In genomic region chr11:50841023-50841735, GRCm38 (mm10) we compare ENCODE assay signal across 8 mouse cellular contexts. TPM values are rescaled to one million over a fixed set of nuclear protein-coding genes. Genes with fewer than 3 reads are reported as not detected.
DNase-seq lines count a peak whose midpoint lies in the region; ATAC-seq and TF ChIP-seq lines count a peak whose summit lies in the region.

Zfp879 (minus strand) TSS chr11:50841552.

- no peaks in the 10 kb centered on the region for H3K36me3 ChIP-seq in ES-E14 (ENCODE audit: control insufficient read depth, insufficient read depth, low read length, poor library complexity, severe bottlenecking)

- H3K9ac ChIP-seq in ES-E14 (ENCODE audit: insufficient read depth, low read depth, low read length, poor library complexity, severe bottlenecking) = peak within 1 kb of the TSS; percentile 57; the same call in 1 of the 2 replicates

- TF ChIP-seq POLR2A in cerebellum, adult 2 months (IDR thresholded peaks at IDR 0.05; ENCODE audit: borderline replicate concordance, insufficient read depth, low read length) = peak; percentile 75; the same call in 1 of the 2 replicates
- TF ChIP-seq POLR2A in lung, adult 2 months (IDR thresholded peaks at IDR 0.05; ENCODE audit: borderline replicate concordance, extremely low read depth, low read depth, low read length) = peak; percentile 57; the same call in 1 of the 2 replicates

- ATAC-seq in frontal cortex, adult (ENCODE audit: low TSS enrichment) = peak; percentile 100
- ATAC-seq in hematopoietic stem cell, adult 5-6 weeks (replicated peaks in 1 of 2; ENCODE audit: insufficient read depth in 1 of 2, low FRiP score in 2 of 2, low TSS enrichment in 1 of 2, low read depth in 1 of 2, poor library complexity in 2 of 2, severe bottlenecking in 2 of 2) = peak; percentile 94 to 96

- in situ Hi-C loops in ES-E14 (cut with MboI; ENCODE audit: low sequenced_read_pairs in 2 of 2, unreplicated experiment in 2 of 2) = no loop called here

- DNase-seq in ES-E14 (ENCODE audit: low read depth, low spot score) = peak; percentile 85
- peak; percentile 97 to 98 for DNase-seq in cerebellum, adult 2 months
- DNase-seq in layer of hippocampus, adult 8-10 months (ENCODE audit: low spot score in 2 of 2) = peak; percentile 92 to 95
- peak; percentile 83 for DNase-seq in lung, adult 2 months
- DNase-seq in ovary, postnatal 10 days (ENCODE audit: low spot score) = peak; percentile 69
- DNase-seq in thymus, postnatal 0 days (ENCODE audit: low spot score) = peak; percentile 93

- TF ChIP-seq CTCF in cerebellum, adult 2 months (IDR thresholded peaks at IDR 0.05; ENCODE audit: borderline replicate concordance, insufficient read depth, low read depth, low read length) = no peak
- no peak for TF ChIP-seq CTCF in lung, adult 2 months (IDR thresholded peaks at IDR 0.05; ENCODE audit: insufficient read depth, low read length)

- no peak within 1 kb of the TSS for H3K27ac ChIP-seq in ES-E14 (ENCODE audit: insufficient read depth, low read depth, low read length, poor library complexity, severe bottlenecking)
- H3K27ac ChIP-seq in cerebellum, adult 2 months (ENCODE audit: insufficient read depth, low read length) = peak within 1 kb of the TSS; percentile 53

- peak within 1 kb of the TSS; percentile 11 to 53; a peak in 3 of 4 replicates for H3K4me3 ChIP-seq in ES-E14 (ENCODE audit: insufficient read depth in 1 of 2, low read depth in 1 of 2, low read length in 2 of 2, poor library complexity in 1 of 2, severe bottlenecking in 1 of 2)
- peak within 1 kb of the TSS; percentile 48 for H3K4me3 ChIP-seq in cerebellum, adult 2 months (replicated peaks; ENCODE audit: insufficient read depth, low read depth, low read length)
- peak within 1 kb of the TSS; percentile 36 for H3K4me3 ChIP-seq in lung, adult 2 months (replicated peaks; ENCODE audit: extremely low read depth, low read depth, low read length)

- peaks cover 0 to 2% of the 10 kb centered on the region in 2 experiments; a peak in 1 of 4 replicates for H3K4me1 ChIP-seq in ES-E14 (ENCODE audit: control insufficient read depth in 2 of 2, insufficient read depth in 2 of 2, low read length in 2 of 2, poor library complexity in 1 of 2)
- no peaks in the 10 kb centered on the region for H3K4me1 ChIP-seq in cerebellum, adult 2 months (ENCODE audit: control insufficient read depth, insufficient read depth, low read length)
- H3K4me1 ChIP-seq in lung, adult 2 months (ENCODE audit: control insufficient read depth, insufficient read depth, low read length) = no peaks in the 10 kb centered on the region

- 8% methylated on average over 22 of the region's 22 CpGs for WGBS in cerebellum, adult 2 months
- WGBS in lung, adult 2 months = 17% methylated on average over 22 of the region's 22 CpGs

- H3K27me3 ChIP-seq in cerebellum, adult 2 months (ENCODE audit: control insufficient read depth, insufficient read depth, low read length) = no peaks in the 10 kb centered on the region

- no peaks in the 10 kb centered on the region for H3K9me3 ChIP-seq in ES-E14 (ENCODE audit: control insufficient read depth, insufficient read depth, low read depth, low read length)

TF ChIP-seq in ES-E14, 5 proteins besides CTCF, POLR2A, EP300 and RAD21:
- TF ChIP-seq HCFC1 (IDR thresholded peaks at IDR 0.05; ENCODE audit: borderline replicate concordance, insufficient read depth, low read length) (peak; percentile 95), CHD2 (IDR thresholded peaks at IDR 0.05; ENCODE audit: low read depth, low read length) (no peak)
TF ChIP-seq in ES-E14: peak in this region for 1.

RNA-seq across cellular contexts. Expression of gene Zfp879, which starts in this region (rescaled TPM):
- 0.45 and 0.48 TPM in 2 replicates for total RNA-seq in ES-E14 (2012; rRNA removed)
- polyA plus RNA-seq in cerebellum, adult 2 months (2012; rRNA removed) = 1.5 and 1.7 TPM in 2 replicates
- total RNA-seq in hematopoietic stem cell, adult 5-6 weeks (2017) = 1.6 and 1.7 TPM in 2 replicates
- 1 to 10 TPM; 3.0 to 4.7 (median 3.9) TPM for total RNA-seq in layer of hippocampus, adult 8-10 months (2022)
- polyA plus RNA-seq in lung, adult 2 months (2012; rRNA removed) = 0.26 and 0.32 TPM in 2 replicates
- polyA plus RNA-seq in thymus, postnatal 0 days (2015; fragmentation: Nextera tagmentation; extraction: Ambion mirVana) = 0.29 and 0.49 TPM in 2 replicates

Comparison
In these comparisons a context has a peak if more than half of its experiments do, and no peak if none do; other contexts are left out.
1. Peak in DNase-seq, H3K4me3 ChIP-seq and H3K9ac ChIP-seq in ES-E14; RNA of the gene not detected or under 1 TPM.
2. Peak in DNase-seq and H3K4me3 ChIP-seq in lung, adult 2 months; RNA of the gene not detected or under 1 TPM.
3. Peak in DNase-seq in thymus, postnatal 0 days; RNA of the gene not detected or under 1 TPM.